Mouse (Mus musculus) activated CD4-positive, CD25-positive, alpha-beta regulatory T cell, adult 4 months (primary cell): ENCODE results near the gene Nat14. TPM values are rescaled to one million over a fixed set of nuclear protein-coding genes. Genes with fewer than 3 reads are reported as not detected.
"Not testable (repeated sequence)": the region's sequence is repeated elsewhere in the genome, so short reads cannot be mapped to it uniquely, and the experiment has no call there.

Source experiments
- ATAC-seq: one replicate; pipeline ENCODE4 v1.8.0; 2017
- polyA plus RNA-seq, 2 experiments: library from polyadenylated mRNA; unstranded; fragments of 100-300 nt; shearing (Covaris generic); gene quantifications; one replicate each; pipeline ENCODE4 v1.2.1; 2017

The Nat14 gene
- polyA plus RNA-seq, result not detected

DNA sequence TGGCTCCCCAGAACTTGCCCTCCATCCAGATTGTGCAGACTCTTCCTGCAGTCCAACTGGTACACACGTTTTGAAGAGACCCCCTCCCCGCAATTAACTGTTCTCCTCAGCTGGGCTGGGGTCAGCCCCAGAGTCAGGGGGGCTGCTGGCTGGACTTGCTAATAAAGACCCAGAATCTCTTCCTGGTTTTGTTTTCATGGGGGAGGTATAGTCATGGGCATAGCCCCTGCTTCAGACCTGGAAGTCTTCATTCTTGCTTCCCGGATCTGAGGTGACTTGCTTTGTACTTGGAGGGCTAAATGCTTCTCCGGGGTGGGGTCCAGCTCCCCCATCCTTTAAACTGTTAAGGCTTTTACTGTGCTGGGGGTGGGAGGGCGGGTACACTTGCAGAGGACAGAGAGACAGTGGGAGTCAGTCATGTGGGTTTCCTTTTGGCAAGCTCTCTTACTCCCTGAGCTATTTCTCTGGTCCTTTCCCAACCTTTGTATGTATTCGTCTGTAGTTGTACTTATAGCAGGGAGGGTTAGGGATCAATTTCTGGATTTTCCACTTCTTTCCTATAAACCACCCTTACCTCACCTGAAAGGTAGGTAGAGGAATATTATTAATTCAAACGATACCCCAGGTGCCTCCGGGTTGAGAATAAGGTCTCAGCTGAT is at the start of gene Nat14:
Gene Nat14, plus strand, starts transcription at position 205 of the 659 bp plus-strand sequence.
- no peak for ATAC-seq

- peak; percentile 100 for ATAC-seq
Observed at GRCm38 (mm10) chr7:4876753-4877221, 45.0 kb upstream of the Nat14 start, which contains the start of gene Isoc2a. Gene Isoc2a (plus strand): TSS chr7:4877153.

DNA sequence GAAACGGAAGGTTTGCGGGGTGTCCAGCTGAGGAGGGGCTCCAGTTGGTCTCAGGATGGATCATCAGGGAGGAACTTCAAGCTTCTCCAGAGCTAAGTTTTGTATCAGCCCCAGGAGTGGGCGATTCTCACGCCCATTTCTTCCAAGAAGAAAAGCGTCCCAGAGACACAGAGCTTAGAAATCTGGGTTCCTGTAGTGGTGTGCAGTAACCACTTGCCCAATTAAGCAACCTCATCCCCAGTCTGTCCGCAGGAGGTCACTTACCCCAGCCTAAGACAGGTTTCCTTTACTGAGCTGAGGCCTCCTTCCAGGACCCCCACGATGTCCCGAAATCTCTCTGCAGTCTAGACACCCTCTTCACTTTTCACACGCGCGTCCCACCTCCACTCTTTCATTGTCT is 44.6 kb upstream of the Nat14 start:
- ATAC-seq, result peak; percentile 14

- no peak for ATAC-seq
Observed at GRCm38 (mm10) chr7:4878186-4878585, 43.6 kb upstream of the Nat14 start.

GRCm38 (mm10) chr7:4879036-4879435 is 42.8 kb upstream of the Nat14 start:
- ATAC-seq, result not testable (repeated sequence)

- ATAC-seq, result no peak
Observed at GRCm38 (mm10) chr7:4886680-4887079, 35.1 kb upstream of the Nat14 start.

DNA sequence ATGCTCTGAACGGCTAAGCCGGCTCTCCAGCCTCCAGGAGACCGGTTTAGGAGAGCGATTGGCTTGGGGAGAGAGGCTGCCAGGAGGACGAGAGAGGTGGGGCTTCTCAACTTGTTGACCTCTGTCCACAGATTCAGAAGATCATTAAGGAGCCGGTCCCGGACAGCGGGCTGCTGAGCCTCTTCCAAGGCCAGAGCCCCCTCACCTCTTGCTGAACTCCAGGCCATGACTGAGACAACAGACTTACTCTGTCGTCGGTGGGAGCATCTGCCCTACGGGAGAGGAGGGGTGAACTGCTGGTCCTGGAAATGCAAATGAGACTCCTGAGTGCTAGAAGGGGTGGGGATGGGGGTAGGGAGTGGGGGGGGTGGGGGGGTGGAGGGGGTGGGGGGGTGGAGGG is 26.6 kb upstream of the Nat14 start:
- ATAC-seq, result no peak

- no peak for ATAC-seq
Observed at GRCm38 (mm10) chr7:4898851-4899648, 22.8 kb upstream of the Nat14 start.

GRCm38 (mm10) chr7:4899649-4900522 is 21.9 kb upstream of the Nat14 start:
- peak; percentile 23 for ATAC-seq

DNA sequence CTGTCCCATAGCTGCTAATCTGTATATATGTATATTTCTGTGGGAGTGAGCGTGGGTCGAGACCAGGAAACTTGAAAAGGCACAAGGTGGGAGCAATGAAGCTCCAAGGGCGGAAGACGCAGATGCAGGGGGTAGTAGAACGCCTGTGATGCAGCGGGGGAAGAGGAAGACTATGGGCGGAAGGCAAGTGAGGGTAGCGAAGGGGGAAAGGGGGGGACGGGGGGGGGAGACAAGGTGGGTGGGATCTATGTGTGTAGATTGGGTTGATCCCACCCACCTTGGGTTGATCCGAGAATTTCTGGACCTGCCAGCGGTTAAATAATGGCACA is 21.3 kb upstream of the Nat14 start:
- ATAC-seq, result no peak

GRCm38 (mm10) chr7:4901171-4901570 is 20.7 kb upstream of the Nat14 start:
- no peak for ATAC-seq

- ATAC-seq, result no peak
Observed at GRCm38 (mm10) chr7:4902404-4902803, 19.4 kb upstream of the Nat14 start.

DNA sequence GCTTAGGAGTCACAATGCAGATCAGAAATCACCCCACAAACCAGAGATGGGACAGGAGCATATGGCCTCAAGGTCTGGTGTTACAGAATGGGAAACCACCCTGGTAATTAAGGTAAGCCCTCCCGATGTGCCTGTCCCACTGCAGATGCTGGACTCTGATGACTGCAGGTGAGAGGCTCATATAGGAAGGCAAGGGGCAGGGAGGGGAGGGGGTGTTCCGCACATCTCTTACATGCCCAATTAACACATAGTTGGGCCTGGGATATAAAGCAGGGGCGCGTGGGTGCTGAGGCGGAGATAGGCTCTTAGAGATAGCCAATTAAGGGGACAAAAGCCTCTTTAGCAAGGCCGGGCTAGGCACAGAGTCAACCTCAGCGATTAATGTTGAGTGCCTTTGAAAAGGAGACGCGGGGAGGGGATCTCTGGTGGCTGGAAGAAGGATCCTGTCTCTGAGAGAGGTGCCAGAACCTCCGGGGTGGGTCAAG is 15.3 kb upstream of the Nat14 start, which contains the start of gene Gm36210:
Gene Gm36210, minus strand, starts transcription at position 51 of the 485 bp plus-strand sequence.
- ATAC-seq, result no peak

GRCm38 (mm10) chr7:4911561-4911960 is 10.3 kb upstream of the Nat14 start:
- ATAC-seq, result no peak

DNA sequence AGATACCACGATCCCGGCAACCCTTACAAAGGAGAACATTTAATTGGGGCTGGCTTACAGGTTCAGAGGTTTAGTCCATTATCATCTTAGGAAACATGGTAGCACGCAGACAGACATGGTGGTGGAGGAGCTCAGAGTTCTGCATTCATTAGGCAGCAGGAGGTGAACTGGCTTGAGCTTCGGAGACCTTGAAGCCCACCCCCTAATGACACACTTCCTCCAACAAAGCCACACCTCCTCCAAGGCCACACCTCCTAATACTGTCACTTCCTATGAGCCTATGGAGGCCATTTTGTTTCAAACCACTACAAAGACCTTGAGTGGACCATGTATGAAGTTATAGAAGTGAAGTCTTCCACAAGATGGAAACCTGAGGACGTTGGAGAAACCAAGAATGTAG is 9.6 kb upstream of the Nat14 start:
- no peak for ATAC-seq

DNA sequence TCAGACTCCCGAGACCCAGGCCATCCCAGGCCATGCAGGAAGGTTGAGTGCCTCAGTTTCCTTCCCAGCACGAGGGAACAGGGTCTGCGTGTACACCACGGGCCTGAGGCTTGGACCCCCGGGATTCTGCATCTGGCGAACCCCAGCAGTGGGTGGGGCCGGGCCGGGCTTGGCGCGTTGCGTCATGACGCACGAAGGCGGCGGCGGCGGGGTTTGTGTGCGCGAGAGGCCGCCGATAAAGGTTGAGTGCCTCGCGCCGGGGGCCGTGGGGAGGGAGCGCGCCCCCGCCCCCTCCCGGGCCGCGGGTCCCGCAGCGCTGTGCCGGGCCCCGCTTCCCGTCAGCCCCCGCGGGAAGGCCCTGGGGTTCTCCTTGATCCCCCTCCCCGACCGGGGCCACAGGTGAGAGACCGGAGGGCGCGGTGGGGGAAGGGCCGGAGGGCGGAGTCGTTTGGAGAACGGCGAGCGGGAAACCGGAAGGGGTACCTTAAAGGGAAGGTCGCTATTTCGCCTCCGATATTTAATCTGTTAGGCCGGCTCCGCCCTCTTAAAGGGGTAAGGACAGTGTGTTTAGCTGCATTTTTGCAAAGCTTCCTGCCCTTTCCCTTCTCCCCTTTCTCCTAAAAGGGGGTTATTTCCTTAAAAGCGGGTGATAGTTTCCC is 6.7 kb upstream of the Nat14 start, which contains the start of gene Zfp628:
Gene Zfp628, plus strand, starts transcription at position 211 of the 659 bp plus-strand sequence.
- peak; percentile 87 for ATAC-seq

DNA sequence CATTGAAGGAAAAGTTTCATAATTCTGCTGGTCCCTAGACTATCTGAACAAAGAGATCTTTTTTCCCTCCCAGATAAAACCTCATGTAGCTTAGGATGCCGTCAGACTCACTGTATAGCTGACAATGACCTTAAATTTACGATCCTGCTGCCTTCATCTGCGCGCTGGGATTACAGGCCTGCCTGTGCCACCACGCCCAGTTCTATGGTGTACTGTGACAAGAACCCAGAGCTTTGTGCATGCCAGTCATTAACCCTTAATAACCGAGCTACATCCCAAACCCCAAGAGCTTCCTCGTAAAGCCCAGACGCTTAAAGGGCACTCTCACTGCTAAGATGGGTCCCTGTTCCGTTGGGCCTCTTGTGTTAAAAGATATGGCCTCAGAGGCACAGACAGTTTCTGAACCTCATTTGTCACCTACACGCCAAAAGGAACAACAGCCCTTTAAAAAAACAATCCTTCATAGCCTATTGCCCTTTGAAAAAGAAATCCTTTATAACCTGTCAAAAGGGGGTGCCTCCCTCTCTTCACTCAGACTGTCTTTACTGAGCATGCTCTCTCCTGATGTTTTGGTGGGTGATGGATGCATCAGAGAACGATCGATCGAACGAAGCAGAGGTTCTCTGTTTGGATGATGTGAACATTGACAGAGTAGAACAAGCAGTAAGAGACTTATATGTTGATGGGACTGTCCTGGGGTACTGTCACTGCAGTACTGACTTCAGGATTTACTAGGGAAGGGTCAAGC is 6.0 kb upstream of the Nat14 start:
- ATAC-seq, result peak; percentile 7

- ATAC-seq, result no peak
Observed at GRCm38 (mm10) chr7:4917494-4917893, 4.3 kb upstream of the Nat14 start.

GRCm38 (mm10) chr7:4918681-4919080 is 3.1 kb upstream of the Nat14 start:
- no peak for ATAC-seq

DNA sequence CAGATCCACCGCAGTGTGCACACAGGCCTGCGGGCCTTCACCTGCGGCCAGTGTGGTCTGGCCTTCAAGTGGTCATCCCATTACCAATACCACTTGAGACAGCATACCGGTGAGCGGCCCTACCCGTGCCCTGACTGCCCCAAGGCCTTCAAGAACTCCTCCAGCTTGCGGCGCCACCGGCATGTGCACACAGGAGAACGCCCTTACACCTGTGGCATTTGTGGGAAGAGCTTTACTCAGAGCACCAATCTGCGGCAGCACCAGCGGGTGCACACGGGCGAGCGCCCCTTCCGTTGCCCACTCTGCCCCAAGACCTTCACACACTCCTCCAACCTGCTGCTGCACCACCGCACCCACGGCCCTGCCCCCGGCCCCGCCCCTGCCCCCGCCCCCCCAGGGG is 2.7 kb upstream of the Nat14 start:
- ATAC-seq, result no peak

GRCm38 (mm10) chr7:4919971-4920370 is 1.9 kb upstream of the Nat14 start:
- ATAC-seq, result no peak
